Mouse (Mus musculus) heart, postnatal 0 days (tissue): ENCODE measurements at regions not wholly inside any gene's neighbourhood (a gene's known extent, or its start where the extent isn't known, plus 50 kb on each side); places are given as distances from the start of the nearest gene placed in this dataset.

Experiments
- CTCF ChIP-seq: IDR thresholded peaks from 2 replicates; pipeline ENCODE4 v1.5.1; 2016; ENCODE audit warnings: antibody characterized with exemption, control low read depth, low read depth
- EP300 ChIP-seq: IDR thresholded peaks from 2 replicates; pipeline ENCODE4 v1.6.1; 2016; ENCODE audit warnings: antibody characterized with exemption, low read depth

DNA sequence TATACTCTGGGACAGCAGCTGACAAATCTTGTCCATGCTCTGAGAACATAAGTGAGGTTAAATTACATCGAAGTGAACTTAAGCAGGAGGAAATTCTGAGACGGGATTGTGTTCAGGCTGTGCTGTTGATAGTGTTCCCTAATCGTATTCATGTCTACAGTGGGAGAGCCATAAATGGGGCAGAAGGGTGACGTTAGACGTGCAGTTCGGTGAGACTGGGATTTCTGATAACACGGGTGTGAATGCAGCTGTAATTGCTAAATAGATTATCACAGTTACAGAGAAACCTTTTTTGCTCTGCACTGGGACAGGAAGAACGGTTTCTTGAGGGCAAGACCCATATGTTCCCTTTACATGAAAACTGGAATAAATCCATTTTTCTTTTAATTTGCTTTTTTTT is 88.9 kb downstream of the Gm13691 start:
- TF ChIP-seq EP300 (no peak), CTCF (no peak)
